Mouse (Mus musculus) bone marrow macrophage, adult 2 months (primary cell): ENCODE measurements around the gene Chst2.

Experiments used
- CTCF ChIP-seq: IDR thresholded peaks from 2 replicates; pipeline ENCODE4 v1.5.1; 2012; ENCODE audit warnings: low read depth, mild to moderate bottlenecking, low read length, moderate library complexity
- POLR2A ChIP-seq: IDR thresholded peaks from 2 replicates; pipeline ENCODE4 v1.6.1; 2012; ENCODE audit warnings: mild to moderate bottlenecking, low read depth, low read length, borderline replicate concordance

GRCm38 (mm10) chr9:95451931-95452330 lies 45.4 kb upstream of the Chst2 start:
- TF ChIP-seq CTCF (no peak), POLR2A (no peak)
